Mouse (Mus musculus) C2C12 (cell line): ENCODE measurements around the gene Pdss2.

Experiments
- CTCF ChIP-seq: IDR thresholded peaks from one replicate; pipeline ENCODE4 v1.5.1; 2011; ENCODE audit not compliant: control insufficient read depth, insufficient read depth, insufficient read length
- MYOG ChIP-seq: IDR thresholded peaks from one replicate; pipeline ENCODE4 v1.6.1; 2011; ENCODE audit not compliant: control insufficient read depth, insufficient read length; ENCODE audit errors: extremely low read depth

GRCm38 (mm10) chr10:43335874-43336273, 114.6 kb downstream of the Pdss2 start:
- no peak for TF ChIP-seq MYOG
- TF ChIP-seq CTCF, result no peak
